Mouse (Mus musculus) c-Kit-positive CD71-positive TER-119-negative erythroid progenitor cells, embryonic 14.5 days (primary cell): ENCODE data around the gene Pcbd2.

Source experiments
- DNase-seq: peaks from one replicate; pipeline ENCODE4 v3.0.0-alpha.2; 2013; ENCODE audit warnings: low read depth

The Pcbd2 gene

DNA sequence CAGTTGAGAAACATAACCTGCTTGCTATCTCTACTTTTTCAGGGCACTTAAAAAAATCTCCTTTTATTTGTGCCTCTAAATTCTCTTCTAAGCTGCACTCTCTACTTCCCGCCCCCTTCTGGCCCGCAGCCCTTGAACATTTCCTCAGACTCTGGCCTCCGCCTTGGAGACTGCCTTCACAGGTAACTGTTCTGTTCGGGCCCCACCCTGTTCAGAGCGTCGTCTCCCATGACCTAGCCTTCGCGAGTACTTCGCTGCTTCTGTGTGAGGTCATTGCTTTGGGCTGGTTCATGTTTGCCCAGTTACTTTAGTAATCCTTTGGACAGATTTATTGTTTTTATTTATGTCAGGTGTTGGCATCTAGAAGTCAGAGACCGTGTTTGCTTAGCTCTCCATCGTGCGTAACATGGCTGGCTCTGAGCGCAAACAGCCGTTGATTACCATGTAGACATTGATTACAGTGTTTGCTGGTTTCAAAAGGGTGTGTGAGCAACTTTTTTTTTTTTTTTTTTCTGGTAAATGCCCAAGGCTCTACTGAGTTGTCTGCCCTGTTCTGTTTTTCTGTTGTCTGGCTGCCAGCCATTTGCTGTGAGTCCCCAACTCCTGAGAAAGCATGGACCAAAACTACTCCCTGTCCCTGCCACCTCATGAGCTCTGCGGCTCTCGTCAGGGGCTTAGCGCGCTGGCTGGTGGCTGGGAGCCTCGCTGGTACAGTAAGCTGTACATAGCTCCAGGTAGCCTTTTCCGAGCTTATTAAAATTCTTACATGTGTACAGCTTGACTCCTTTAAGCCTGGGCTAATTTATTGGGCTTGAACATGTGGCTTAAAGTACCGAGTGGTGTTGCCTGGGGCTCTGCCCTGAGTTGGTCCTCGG, 6.7 kb downstream of the Pcbd2 start:
- no peak for DNase-seq

DNA sequence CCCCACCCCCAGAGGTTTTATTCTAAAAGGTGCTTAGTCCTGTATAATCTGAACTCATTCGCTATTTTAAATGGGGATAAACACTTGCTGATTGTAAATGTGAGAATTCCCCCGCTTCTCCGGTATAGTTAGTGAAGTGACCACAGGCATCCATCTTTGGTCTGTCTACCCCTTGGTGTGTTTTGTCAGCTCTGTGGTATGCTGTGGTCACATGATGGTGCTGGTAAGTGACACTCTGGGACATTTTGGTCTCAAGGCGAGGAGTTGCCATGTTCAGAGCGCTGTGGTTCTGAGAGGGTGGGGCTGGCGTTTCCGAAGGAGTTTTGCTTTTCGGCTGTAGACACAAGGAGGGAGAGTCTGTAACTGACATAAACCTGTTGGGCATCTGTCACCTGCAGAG, 10.7 kb downstream of the Pcbd2 start:
- no peak for DNase-seq

DNA sequence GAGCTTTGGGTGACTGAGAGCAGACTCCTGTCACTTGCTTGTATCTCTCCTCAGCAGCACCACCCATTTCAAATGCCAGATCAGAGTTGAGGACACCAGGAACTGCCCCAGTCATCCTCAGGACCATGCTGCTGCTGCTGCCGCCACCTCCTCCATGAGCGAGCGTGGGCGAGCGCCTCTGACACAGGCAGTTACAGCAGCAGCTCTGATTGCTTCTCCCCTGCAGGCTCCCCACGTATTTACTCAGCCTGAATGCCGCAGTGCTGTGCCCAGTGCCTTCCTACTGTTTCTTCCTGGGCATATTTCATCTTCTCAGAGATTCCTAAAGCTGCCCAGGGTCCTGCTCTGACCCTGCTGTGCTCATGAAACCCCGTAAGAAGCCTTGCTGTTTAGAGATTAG, 15.1 kb downstream of the Pcbd2 start:
- DNase-seq, result no peak

DNA sequence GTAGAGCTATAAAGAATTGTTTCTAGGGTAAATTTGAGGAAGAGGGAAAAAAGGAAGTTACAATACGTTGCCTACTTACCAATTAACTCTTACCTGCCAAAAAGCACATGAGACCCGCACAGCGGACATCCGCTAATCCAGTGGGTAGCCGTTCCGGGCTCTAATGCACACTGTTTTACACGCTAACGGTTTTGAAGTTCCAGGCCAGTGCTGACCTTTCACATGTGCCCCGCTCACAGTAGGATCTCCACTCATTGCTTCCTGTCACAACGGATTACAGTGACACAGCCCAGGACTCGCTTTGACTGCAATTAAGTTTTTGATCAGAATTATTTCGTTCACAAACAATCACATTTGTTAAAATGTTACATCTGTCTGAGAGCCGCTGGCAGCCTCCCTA, 27.2 kb downstream of the Pcbd2 start:
- DNase-seq, result no peak

DNA sequence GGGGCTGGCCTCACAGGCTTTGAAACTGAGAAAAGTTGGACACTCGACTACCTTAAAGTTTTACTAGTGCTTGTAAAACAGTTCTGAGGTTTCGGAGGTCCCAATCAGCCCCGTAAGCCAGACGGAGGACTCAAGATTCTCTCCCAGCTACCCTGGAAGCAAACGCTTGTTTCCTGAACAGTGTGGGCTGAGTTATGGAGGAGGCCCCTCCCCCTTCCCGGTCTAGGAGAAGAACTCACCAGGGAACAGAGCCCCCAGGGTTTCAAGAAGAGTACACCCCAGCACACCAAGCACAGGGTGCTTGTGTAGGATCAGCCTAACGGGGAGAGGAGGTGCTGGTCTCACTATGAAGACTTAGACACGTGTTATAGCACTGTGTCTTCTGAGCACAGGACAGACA, 29.6 kb downstream of the Pcbd2 start:
- no peak for DNase-seq

DNA sequence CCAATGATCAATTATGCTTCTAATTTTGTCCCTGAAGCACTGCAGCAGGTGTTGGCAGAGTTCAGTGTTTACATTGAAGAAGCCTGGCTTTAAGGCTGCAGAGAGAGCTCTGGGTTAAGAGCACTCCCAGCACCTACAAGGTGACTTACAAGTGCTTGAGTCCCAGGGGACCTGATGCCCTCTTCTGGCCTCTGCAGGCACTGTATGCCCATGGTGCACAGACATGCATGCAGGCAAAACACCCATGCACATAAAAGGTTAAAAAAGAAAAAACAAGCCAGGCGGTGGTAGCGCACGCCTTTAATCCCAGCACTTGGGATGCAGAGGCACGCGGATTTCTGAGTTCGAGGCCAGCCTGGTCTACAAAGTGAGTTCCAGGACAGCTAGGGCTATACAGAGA, 30.5 kb downstream of the Pcbd2 start:
- DNase-seq, result peak; percentile 7

DNA sequence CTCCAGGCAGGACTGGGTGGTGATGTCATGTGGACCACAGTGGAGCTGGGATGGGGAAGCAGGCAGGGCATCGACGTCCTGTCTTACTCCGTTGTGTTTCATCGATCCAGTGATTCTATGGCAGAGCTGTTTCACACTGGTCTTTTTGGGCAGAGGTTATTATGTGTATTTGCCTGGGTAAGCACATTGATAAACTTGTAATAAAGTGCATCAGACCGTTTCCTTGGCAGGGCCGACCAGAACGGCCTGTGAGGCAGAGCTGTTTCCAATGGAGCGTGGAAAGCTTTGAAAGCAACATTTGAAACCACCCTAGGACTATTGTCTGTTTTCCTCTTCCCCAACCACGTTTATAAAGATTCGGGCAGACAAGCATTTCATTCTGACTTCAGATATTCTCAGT, 33.4 kb downstream of the Pcbd2 start:
- no peak for DNase-seq

DNA sequence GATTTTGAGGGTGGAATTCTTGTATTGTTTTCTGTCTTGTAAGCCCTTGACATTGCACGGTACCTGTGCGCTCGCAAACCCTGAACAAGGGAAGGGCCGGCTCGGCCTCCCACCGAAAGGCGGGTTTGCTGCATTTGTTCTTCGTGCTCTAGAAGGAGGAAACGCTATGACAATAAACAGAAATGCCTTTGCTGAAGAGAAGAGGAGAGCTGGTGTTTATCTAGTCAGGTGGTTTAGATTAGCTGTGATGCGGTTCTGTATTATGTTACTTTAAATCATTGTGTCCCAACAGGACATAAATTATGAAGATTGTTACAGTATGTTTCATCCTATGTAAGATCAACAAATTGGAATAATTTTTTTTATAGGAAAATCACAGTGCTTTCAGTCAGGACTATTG, 34.3 kb downstream of the Pcbd2 start:
- DNase-seq, result no peak

DNA sequence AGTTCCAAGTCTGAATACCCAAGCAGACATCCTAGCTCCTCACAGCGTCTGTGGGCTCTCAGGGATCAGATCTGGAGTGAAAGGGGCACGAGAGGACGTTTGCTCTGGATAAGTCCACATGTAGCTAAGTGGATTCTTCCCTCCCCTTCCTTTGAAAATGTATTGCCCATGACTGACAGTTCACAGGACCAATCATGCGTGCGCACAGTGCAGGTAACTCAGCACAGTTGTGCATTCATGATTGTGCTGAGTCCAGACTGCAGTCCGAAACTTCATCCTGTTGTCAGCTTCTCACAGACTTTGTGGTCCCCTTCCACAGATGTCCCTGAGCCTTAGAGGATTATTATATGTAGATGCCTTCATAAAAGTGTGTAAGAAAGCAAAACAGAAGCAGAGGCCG, 47.2 kb downstream of the Pcbd2 start:
- no peak for DNase-seq

DNA sequence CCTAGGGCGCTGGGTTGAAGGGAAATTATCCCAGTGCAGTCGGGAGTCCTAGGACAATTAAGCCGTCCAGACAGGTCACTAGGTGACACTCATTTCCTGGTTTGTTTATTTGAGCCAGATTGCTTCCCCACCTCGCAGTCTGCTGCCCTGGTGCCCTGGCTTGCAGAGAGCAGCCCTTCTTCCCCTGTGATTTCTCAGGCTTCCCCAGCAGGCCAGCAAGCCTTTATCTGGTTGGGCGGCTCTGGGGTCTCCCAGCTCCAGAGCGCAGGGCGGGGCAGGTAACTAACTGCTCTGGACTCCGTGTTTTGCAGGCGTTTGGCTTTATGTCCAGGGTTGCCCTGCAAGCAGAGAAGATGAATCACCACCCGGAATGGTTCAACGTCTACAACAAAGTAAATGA, 47.9 kb downstream of the Pcbd2 start:
- no peak for DNase-seq

DNA sequence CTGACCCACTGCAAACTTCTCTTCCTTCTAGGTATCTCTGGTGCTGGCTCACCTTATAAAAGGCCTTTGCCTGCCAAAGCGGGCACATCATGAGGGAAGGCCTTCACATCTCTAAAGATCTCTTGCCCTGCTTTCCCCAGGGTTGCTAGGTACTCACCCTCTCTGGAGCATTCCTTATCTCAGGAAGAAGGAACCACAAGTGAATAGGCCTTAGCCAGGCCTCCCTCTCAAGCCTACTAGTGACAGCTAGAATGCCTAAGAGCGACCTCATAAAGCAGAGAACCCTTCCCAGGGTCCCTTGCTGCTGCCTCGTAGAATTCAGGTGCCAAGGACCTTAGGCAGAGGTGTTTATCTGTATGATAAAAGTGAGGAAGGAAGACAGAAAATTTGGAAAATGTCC, 57.1 kb downstream of the Pcbd2 start, which contains the start of gene Catsper3:
Gene Catsper3, plus strand, starts transcription at position 301 of the 400 bp plus-strand sequence.
- no peak for DNase-seq

DNA sequence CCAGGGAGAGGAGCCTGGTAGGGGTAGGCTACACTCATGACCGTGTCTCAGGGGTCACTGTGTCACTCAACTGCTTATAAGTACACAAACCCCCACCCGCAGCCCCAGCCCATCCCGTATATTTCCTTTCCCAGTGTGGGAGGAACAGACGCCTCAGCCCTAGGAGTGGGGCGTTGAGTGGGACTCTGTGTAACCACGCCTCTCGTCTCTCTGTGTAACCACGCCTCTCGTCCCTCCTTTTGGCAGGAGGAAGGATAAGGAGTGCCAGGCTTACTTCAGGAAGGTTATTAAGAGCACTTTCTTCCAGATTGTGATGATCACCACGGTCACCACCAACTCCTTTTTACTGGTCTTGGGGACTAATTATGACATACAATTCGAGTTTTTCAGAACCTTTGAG, 59.0 kb downstream of the Pcbd2 start:
- DNase-seq, result no peak

DNA sequence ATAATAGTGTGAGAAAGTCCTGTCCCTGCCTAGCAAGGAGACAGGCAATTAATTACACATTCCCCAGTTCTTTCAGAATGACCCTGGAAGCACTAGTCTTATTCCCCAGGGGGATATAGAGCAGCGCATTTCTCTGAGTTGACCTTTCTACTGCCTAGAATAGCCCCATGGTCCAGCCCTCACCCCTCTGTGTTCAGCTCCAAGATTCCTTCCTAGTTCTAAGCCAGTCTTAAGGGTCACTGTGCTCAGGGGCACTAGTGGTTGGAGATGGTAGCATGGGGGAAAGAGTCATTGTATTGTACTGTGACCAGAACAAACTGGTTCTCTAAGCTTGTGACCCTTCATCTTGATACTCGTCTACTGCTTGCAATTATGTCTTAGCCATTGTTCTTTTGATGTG, 74.1 kb downstream of the Pcbd2 start:
- DNase-seq, result no peak

DNA sequence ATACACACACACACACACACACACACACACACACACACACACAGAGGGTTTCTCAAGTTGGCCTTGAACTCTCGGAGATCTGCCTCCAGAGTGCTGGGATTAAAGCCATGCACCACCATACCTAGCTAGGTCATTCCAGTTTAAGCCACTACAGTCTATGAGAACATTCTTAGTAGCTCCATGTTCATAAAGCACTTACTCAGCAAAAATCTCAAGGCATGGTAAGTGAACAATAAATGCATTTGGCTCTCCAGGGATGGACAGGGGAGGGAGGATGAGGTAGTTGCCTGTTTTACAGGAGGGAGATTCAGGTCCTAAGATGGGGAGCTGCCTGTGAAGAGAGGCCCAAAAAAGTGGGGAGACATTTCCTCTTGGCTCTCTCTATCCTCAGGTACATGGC, 76.8 kb downstream of the Pcbd2 start:
- no peak for DNase-seq

DNA sequence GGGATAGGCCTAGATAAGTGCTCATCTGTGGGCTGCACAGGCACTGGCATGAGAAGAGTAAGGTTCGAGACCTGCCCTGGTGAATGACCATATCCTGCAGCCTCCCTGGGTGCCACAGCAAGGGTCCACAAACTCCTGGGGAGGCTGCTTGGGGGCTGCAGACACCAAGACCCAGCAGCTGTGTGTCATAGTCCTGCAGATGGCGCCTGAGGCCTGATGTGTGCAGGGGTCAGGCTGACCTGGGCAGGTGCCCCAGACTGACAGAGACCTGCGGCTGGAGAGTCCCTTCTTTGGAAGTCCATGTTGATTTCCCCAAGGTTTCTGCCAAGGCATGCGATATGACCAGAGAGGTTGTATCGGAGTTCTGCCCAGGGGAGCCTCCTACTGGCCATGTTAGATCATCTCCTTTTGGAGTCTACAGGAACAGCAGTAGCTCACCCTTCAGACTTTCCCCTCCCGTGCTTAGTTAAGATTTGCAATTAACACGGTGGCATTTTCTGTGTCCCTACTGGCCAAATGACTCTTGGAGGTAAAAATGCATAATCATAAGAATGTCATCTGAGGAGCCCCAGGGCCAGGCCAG, 82.0 kb downstream of the Pcbd2 start:
- no peak for DNase-seq

DNA sequence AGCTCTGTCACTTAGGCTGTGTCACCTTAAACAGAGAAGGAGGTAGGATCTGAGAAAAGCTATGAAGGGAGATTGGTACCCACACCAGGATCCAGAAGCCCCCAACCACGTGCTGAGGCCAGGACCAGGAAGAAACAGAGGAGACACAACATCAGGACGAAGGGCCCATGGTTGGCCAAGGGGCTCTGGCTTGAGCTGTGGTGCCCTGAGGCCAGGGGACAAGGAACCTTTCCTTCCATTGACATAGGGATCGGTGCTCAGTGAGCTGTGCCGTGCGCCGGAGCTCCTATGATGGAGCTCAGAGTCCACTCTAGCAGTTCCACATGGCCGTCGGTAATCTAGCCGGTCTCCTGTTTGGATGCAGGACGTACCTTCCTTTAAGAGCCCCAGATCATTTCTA, 82.5 kb downstream of the Pcbd2 start:
- no peak for DNase-seq

DNA sequence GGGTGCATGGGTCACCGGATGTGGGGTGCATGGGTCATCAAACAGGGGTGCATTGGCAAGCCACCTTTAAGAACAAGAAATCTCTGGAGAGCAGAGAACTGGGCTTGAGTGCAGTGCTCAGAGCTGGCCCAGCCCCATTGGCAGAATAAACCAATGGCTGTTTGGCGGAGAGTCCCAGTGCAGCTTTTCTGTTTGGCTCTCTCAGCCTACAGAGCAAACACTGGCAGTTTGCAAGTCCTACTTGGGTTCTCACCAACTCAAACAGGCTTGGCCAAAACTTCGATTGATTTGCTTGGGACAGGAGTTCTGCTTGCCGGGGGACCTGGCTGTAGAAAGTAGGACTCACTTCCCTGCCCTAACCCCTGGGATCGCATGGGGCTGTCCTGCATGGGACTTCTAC, 83.8 kb downstream of the Pcbd2 start:
- no peak for DNase-seq

DNA sequence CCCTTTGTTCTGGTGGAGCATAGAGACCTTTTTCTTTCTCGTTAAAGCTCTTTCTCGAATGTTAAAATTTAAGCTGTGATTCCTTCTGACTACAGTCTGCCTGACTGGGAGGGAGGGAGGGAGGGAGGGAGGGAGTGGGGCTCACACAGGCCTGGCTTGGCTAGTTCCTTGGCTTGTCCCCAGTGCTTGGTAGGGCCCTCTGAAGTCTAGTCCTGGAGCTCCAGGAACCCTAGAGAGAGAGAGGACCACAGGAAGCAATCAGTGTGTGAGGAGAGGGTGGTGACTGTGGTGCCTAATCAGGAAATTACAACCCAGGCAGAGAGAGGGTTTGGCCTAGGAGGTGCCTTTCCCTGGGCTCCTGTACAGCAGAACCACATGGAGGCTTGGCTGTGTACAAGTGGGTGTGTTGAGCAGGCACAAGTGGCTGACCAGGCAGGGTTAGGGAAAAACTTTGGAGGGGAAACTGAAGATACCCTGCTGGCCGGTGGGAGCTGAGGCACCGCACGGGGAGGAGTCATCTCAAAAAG, 86.4 kb downstream of the Pcbd2 start:
- no peak for DNase-seq

DNA sequence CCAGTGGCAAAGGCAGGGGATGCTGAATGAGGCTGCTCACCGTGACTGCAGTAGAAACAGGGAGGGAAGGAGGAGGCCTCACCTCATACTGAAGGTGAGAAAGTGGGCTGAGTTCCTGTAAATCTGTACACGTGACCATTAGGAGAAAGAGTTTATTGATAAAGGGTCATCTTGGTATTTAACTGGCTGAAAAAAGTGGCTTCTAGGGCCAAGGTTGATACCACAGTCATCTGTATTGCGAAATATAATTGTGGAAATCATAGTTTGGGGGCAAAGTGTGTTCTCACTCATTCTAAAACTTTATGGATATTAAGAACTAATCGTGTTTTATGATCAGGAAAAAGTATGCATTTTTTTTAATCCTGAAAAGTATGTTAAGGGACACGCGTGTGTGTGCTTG, 87.7 kb downstream of the Pcbd2 start:
- no peak for DNase-seq

DNA sequence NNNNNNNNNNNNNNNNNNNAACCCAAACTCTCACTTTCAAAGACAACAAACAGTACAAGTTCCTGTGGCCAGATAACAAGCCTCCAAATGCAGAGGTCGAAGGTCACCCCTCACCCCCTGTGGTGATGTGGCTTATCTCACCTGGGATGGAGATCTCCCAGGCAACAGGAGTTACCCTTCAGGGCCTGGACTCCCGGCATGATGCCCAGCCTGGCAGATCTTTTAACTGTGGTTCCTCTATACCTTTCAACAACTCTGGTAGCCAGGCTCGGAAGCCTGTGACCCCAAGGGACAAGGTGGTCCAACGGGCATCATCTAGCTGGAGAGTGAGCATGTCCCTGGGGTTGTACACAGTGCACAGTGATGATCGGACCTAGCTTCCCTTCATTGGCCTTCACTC, 95.3 kb downstream of the Pcbd2 start:
- DNase-seq, result no peak

DNA sequence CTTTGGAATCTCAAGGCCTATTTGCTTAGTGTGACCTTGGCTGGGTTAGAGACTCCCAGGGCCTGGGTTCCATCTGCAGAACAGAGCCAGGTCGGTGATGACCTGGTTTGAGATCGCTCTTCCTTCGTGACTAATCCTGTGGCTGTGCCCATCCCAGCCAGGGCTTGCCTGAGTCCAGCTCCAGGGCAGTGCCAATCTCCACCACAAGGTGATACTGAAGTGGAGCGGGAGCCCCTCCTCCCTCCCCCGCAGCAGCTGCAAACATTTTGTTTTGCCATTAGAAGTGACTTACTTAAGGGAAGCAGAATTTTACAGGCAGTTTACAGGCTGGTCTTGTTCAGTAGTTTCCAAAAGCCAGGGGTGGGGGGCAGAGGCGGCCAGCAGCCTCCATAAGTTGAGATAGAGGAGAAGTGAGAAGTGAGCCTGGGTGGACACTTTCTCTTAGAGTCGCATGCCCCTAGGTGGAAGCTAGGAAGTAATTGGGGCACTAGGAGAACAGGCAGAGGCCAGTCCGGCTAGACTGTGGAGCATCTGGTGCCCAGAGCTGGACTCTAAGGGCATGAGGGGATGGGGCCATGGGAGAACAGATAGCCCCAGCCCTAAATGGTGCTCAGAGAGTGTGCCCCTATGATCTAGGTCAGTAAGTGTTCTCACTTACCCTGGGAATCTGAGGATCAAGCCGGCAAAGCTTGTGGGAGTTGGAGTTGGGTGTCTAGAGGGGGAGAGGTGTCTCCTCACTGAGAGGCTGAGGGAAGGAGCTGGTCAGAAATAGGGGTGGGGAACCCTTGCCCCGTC, 97.2 kb downstream of the Pcbd2 start:
- DNase-seq, result no peak

DNA sequence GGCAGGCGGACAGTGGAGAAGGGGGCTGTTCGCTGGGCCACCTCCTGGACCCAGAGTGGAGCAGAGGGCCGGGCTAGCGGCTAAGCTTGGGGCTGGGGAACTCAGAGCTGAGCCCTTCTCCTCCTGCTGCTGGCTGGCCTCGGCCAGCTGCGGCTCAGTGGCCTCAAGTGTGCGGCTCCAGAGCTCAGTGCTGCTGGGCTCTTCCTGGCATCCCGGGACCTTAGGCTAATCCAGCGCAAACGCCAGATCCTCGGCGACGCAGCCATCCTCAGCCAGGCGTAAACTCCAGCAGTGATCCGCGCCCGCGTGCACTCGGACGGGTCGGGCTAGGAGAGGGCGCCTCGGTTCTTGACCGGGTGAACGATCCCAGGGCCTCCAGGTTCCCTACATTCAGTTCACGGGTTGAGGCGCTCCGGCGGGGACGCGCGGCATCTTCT, 98.1 kb downstream of the Pcbd2 start:
- no peak for DNase-seq
